Mouse (Mus musculus) heart, adult 2 months (tissue): ENCODE results near the gene Rgs13. TPM values are rescaled to one million over a fixed set of nuclear protein-coding genes. Genes with fewer than 3 reads are reported as not detected.
"Not testable (repeated sequence)": the region's sequence is repeated elsewhere in the genome, so short reads cannot be mapped to it uniquely, and the experiment has no call there.

Source experiments
- DNase-seq, 2 experiments: peaks; one replicate each; pipeline ENCODE4 v3.0.0; 2021
- H3K27ac ChIP-seq: fragments of 200-600 bp; 2 replicates; pipeline ENCODE4 v1.8.1; 2022
- H3K27me3 ChIP-seq: fragments of 200-500 bp; 2 replicates; pipeline ENCODE4 v1.6.1; 2012; ENCODE audit warnings: mild to moderate bottlenecking, low read length, inconsistent platforms, mixed read lengths; ENCODE audit not compliant: control insufficient read depth, insufficient read depth
- H3K36me3 ChIP-seq: fragments of 200-500 bp; 2 replicates; pipeline ENCODE4 v1.6.1; 2012; ENCODE audit warnings: low read length, inconsistent platforms; ENCODE audit not compliant: control insufficient read depth, insufficient read depth
- H3K4me1 ChIP-seq: fragments of 200-500 bp; 2 replicates; pipeline ENCODE4 v1.6.1; 2011; ENCODE audit warnings: low read length; ENCODE audit not compliant: control insufficient read depth, insufficient read depth
- H3K4me3 ChIP-seq: fragments of 200-600 bp; 2 replicates; pipeline ENCODE4 v1.8.1; 2022
- H3K79me2 ChIP-seq: fragments of 200-500 bp; replicated peaks from 2 replicates; pipeline ENCODE4 v1.6.1; 2012; ENCODE audit warnings: mild to moderate bottlenecking, inconsistent platforms, low read length, moderate library complexity, mixed read lengths; ENCODE audit not compliant: control insufficient read depth, insufficient read depth
- H3K9ac ChIP-seq: fragments of 200-500 bp; 2 replicates; pipeline ENCODE4 v1.6.1; 2012; ENCODE audit warnings: low read depth, mild to moderate bottlenecking, control low read depth, inconsistent platforms, low read length, mixed read lengths
- CTCF ChIP-seq: fragments of 200-600 bp; IDR thresholded peaks from 2 replicates; pipeline ENCODE4 v1.8.1; 2022; ENCODE audit warnings: antibody characterized with exemption, mild to moderate bottlenecking, moderate library complexity
- EP300 ChIP-seq: fragments of 200-500 bp; IDR thresholded peaks from 2 replicates; pipeline ENCODE4 v1.6.1; 2011; ENCODE audit warnings: low read depth, low read length, control low read depth; ENCODE audit not compliant: insufficient read depth
- POLR2A ChIP-seq: fragments of 200-500 bp; IDR thresholded peaks from 2 replicates; pipeline ENCODE4 v1.6.1; 2011; ENCODE audit warnings: mild to moderate bottlenecking, low read depth, low read length, control low read depth; ENCODE audit not compliant: insufficient read depth
- WGBS: fragments of 180-500 bp; shearing (Covaris S2); methylation state at CpG from one replicate; pipeline ENCODE4 v1.1.7; 2018; 5-methylcytosine and 5-hydroxymethylcytosine counted together
- intact Hi-C: fragments of 180-260 bp; cut with DNase I; formaldehyde crosslinking; loops from one replicate; pipeline ENCODE4 v1.15.1; 2025
- polyA plus RNA-seq: library from polyadenylated mRNA; depleted of rRNA; stranded (reverse); fragments of >200 nt; gene quantifications from 2 replicates; pipeline ENCODE4 v1.2.3, GENCODE M21; 2012
- total RNA-seq, 2 experiments: library from RNA; stranded (reverse); gene quantifications; 2 replicates each; pipeline ENCODE4 v1.2.3; 2021

The Rgs13 gene
- total and polyA plus RNA-seq, 3 experiments, result not detected

DNA sequence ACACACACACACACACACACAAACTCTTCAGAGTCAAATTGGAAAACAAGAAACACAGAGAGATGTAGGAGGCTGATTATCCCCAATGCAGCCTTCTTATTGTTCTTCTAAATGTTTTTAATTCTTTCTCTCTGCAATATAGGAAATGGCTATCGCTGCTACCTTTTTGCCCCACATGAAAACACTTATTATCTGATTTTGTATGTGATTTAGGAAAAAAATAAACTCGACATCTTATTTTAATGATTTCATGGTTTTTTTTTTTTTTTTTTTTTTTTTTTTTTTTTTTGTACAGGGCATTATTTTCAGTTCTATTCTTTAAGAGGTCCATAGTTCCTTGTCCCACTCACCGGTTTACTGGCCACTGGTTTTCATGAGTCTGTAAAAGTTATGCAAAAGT lies 27.2 kb downstream of the Rgs13 start:
- Histone ChIP-seq H3K27ac (no peak overlapping the region), H3K79me2 (no peaks in the 10 kb centered on the region), H3K9ac (no peak overlapping the region), H3K4me1 (no peaks in the 10 kb centered on the region; the same call in 1 of the 2 replicates), H3K36me3 (no peaks in the 10 kb centered on the region), H3K27me3 (no peaks in the 10 kb centered on the region), H3K4me3 (no peak overlapping the region)
- 74% methylated on average over 3 of the region's 3 CpGs for WGBS
- TF ChIP-seq EP300, result no peak
- no peak for TF ChIP-seq POLR2A
- TF ChIP-seq CTCF, result no peak
- DNase-seq, result no peak
- intact Hi-C loops, result loop anchor here (1.0 kb wide), 1 partner anchor 14 kb away; no protein-coding TSS in a partner anchor

DNA sequence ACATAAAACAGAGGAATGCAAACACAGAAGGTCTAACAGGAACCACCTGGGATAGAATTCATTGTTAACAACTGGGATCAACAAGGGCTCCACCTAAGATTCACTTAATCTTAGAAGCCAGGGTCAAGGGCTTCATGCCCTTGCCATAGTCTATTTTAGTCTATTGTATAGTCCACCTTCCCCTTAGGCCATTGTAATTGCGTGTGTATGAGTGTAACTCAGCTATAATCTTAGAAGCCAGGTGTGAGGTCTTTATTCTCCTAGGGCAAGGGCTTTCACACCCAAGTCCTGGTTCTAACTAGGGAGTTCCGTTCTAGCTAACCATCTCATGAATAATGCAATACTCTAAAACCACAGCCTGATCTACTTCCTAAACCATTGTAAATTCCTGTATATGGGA lies 35.8 kb downstream of the Rgs13 start:
- H3K27me3 ChIP-seq, H3K79me2 ChIP-seq, H3K4me1 ChIP-seq, DNase-seq, intact Hi-C loops, H3K36me3 ChIP-seq, H3K9ac ChIP-seq, H3K27ac ChIP-seq, H3K4me3 ChIP-seq: not testable (repeated sequence)
- WGBS, result 73% methylated on average over 2 of the region's 2 CpGs

DNA sequence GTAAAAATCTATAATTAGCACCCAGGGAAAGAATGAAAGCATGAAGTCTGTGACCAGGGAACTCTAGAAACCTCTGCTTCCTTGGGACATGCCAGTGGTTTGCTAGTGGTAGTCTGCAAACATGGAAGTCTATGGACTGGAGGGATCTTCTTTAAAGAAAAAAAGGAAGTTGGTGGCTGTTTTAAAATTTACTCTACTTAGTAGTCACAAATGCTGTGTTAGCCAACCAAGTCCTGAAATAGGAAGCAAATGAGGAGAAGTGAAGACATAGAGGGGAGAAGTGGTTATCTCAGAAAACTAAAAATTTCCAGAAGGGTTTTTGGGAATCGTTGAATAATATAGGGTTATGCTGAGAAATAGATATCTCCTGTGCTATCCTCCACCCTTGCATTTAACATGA lies 37.3 kb downstream of the Rgs13 start:
- Histone ChIP-seq H3K4me3 (no peak overlapping the region), H3K9ac (no peak overlapping the region), H3K36me3 (no peaks in the 10 kb centered on the region), H3K27me3 (no peaks in the 10 kb centered on the region), H3K79me2 (no peaks in the 10 kb centered on the region), H3K4me1 (no peaks in the 10 kb centered on the region), H3K27ac (no peak overlapping the region)
- WGBS, result 77% methylated on average over 1 of the region's 1 CpGs
- intact Hi-C loops, result no loop called here
- TF ChIP-seq CTCF (no peak), EP300 (no peak), POLR2A (no peak)
- DNase-seq, result no peak

DNA sequence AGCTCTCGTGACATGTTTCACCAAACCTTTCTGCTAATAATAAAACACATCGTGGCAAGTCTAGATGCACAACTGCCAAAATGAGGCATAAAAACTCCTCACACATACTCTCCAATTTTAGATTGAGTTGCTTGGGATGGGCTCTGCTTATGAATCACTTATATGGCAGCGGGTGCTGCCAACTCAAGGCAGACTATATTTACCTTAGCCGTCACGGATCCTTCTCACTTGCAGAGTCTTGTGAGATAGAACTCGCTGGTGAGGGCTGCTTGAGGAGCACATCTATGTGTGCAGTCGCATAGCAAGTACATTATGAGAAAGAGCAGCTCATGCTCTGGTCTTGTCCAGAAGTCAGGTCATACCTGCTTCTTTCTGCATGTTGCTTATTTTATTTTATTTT lies 49.2 kb downstream of the Rgs13 start:
- Histone ChIP-seq H3K27ac (no peak overlapping the region), H3K79me2 (no peaks in the 10 kb centered on the region), H3K9ac (no peak overlapping the region), H3K4me1 (no peaks in the 10 kb centered on the region), H3K36me3 (no peaks in the 10 kb centered on the region), H3K4me3 (no peak overlapping the region), H3K27me3 (no peaks in the 10 kb centered on the region)
- 71% methylated on average over 7 of the region's 7 CpGs for WGBS
- no peak for TF ChIP-seq EP300
- TF ChIP-seq POLR2A, result no peak
- TF ChIP-seq CTCF, result no peak
- intact Hi-C loops, result no loop called here
- DNase-seq, result no peak

DNA sequence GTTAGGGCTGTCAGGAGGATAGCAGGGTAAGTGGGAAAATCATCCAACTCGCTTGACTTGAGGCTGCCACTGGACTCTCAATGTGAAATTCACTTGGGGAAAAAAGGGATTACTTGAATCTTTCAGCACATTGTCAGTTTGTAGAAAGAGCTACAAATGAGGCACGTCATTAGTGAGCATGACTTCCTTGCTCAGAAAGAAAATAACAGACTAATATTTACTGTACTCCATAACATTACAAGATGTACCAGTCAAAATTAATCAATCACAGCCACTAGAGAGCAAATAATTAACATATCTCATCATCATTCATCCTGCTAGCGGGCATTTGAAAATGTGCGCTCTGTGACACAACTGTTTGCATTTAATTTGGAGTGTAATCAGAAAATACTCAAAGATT lies 57.1 kb downstream of the Rgs13 start:
- no peak for TF ChIP-seq EP300
- TF ChIP-seq CTCF, result no peak
- no peak for TF ChIP-seq POLR2A
- DNase-seq, result no peak
- no peak overlapping the region for H3K4me3 ChIP-seq
- no peak overlapping the region for H3K9ac ChIP-seq
- H3K36me3 ChIP-seq, result no peaks in the 10 kb centered on the region
- H3K27ac ChIP-seq, result no peak overlapping the region
- intact Hi-C loops, result no loop called here
- 84% methylated on average over 4 of the region's 4 CpGs for WGBS
- no peaks in the 10 kb centered on the region for H3K4me1 ChIP-seq
- H3K27me3 ChIP-seq, result no peaks in the 10 kb centered on the region
- no peaks in the 10 kb centered on the region for H3K79me2 ChIP-seq

DNA sequence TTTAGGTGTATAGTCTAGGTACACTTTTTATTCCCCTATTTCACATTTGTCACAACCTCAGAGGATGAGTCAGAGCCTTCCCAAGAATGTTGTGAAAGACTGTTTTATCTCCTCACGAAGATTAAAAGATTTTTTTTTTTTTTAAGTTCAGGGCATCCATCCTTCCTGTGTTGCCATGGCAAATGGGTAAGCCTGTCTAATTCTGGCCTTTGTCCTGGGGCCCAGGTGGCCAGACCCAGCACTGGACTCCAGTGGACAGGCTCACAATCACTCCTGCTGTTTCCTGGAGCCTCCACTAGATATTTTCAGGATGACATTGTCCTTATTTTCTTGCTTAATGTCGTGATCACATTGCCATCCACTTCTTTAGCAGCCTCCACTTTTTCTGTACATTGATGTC lies 57.7 kb downstream of the Rgs13 start:
- H3K9ac ChIP-seq, result no peak overlapping the region
- intact Hi-C loops, result no loop called here
- no peak for DNase-seq
- no peak overlapping the region for H3K27ac ChIP-seq
- TF ChIP-seq CTCF, result no peak
- no peak for TF ChIP-seq EP300
- no peak for TF ChIP-seq POLR2A
- WGBS, result 48% methylated on average over 2 of the region's 2 CpGs
- no peaks in the 10 kb centered on the region for H3K36me3 ChIP-seq
- H3K4me3 ChIP-seq, result no peak overlapping the region
- H3K4me1 ChIP-seq, result no peaks in the 10 kb centered on the region
- no peaks in the 10 kb centered on the region for H3K27me3 ChIP-seq
- no peaks in the 10 kb centered on the region for H3K79me2 ChIP-seq
